Comparison of ENCODE assay signal across 29 mouse cellular contexts in the genomic region with DNA sequence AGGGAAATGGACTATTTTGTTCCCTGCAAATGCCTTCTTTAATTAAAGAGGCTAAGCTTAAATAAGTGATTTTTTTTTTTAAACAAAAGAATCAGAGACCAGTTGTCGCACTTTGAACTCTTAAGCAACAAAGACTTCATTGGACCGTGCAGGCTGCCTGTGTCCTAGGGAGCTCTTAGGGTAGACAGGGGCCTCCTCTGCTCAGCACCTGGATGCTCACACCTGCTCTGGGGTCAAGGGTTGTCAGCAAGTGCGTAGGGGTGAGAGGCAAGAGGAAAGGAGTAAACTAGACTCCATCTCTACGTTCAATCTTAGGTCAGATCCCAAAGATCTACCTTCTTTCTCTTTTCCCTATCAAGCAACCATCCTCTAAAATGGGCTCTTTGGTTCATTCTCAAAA. TPM values are rescaled to one million over a fixed set of nuclear protein-coding genes. Genes with fewer than 3 reads are reported as not detected.
DNase-seq lines count a peak whose midpoint lies in the region; ATAC-seq and TF ChIP-seq lines count a peak whose summit lies in the region.
"Had no signal": no experiment of that assay in that cellular context is flagged by ENCODE, and none has a peak within 500 bp of the region (broad histone marks: within the 10 kb centered on the region; RNA-seq: fewer than 3 reads in every experiment).

No protein-coding gene starts in this region.

- intact Hi-C loops in left cerebral cortex, postnatal 36 days (cut with DNase I): no loop called here

- 72% methylated on average over 4 of the region's 4 CpGs for WGBS in intestine, embryonic 15.5 days
- WGBS in kidney, embryonic 14.5 days: 62% methylated on average over 4 of the region's 4 CpGs
- 81% methylated on average over 4 of the region's 4 CpGs for WGBS in hindbrain, embryonic 16.5 days
- WGBS in midbrain, postnatal 0 days: 78% methylated on average over 4 of the region's 4 CpGs

- H3K4me3 ChIP-seq in intestine, embryonic 15.5 days (replicated peaks): no peak overlapping the region
- H3K4me3 ChIP-seq in kidney, embryonic 14.5 days (ENCODE audit: low read length): no peak overlapping the region
- H3K4me3 ChIP-seq in hindbrain, embryonic 16.5 days (ENCODE audit: low read length): no peak overlapping the region
- H3K4me3 ChIP-seq in midbrain, postnatal 0 days (ENCODE audit: low read depth, low read length): no peak overlapping the region
- H3K4me3 ChIP-seq: embryonic facial prominence, embryonic 12.5 days; forebrain, embryonic 15.5 days; heart, embryonic 15.5 days; hindbrain, embryonic 13.5 days; limb, embryonic 10.5 days; limb, embryonic 15.5 days; liver, embryonic 15.5 days; midbrain, embryonic 10.5 days; myocyte; neural tube, embryonic 12.5 days had no signal

- H3K27ac ChIP-seq in intestine, embryonic 15.5 days: no peak overlapping the region
- H3K27ac ChIP-seq in kidney, embryonic 14.5 days (ENCODE audit: low read depth, low read length): peak overlapping the region; percentile 90; the same call in 1 of the 2 replicates
- no peak overlapping the region for H3K27ac ChIP-seq in hindbrain, embryonic 16.5 days (ENCODE audit: low read depth, low read length)
- no peak overlapping the region for H3K27ac ChIP-seq in midbrain, postnatal 0 days (ENCODE audit: low read depth, low read length)
- H3K27ac ChIP-seq: forebrain, embryonic 15.5 days; hindbrain, embryonic 13.5 days; limb, embryonic 15.5 days; liver, embryonic 15.5 days; midbrain, embryonic 10.5 days; neural tube, embryonic 12.5 days had no signal

- peak; percentile 95 for ATAC-seq in intestine, embryonic 15.5 days
- ATAC-seq in kidney, embryonic 14.5 days (ENCODE audit: low FRiP score, low TSS enrichment): no peak
- ATAC-seq in hindbrain, embryonic 16.5 days: no peak
- no peak for ATAC-seq in midbrain, postnatal 0 days (ENCODE audit: low FRiP score)
- ATAC-seq: forebrain, embryonic 15.5 days; midbrain, embryonic 16.5 days had no signal

- H3K9me3 ChIP-seq in intestine, embryonic 15.5 days: no peaks in the 10 kb centered on the region
- no peaks in the 10 kb centered on the region for H3K9me3 ChIP-seq in kidney, embryonic 14.5 days (ENCODE audit: control insufficient read depth, low read length)
- no peaks in the 10 kb centered on the region for H3K9me3 ChIP-seq in hindbrain, embryonic 16.5 days (ENCODE audit: control insufficient read depth, low read length)
- no peaks in the 10 kb centered on the region for H3K9me3 ChIP-seq in midbrain, postnatal 0 days (ENCODE audit: low read length)
- H3K9me3 ChIP-seq: embryonic facial prominence, embryonic 12.5 days; forebrain, embryonic 15.5 days; heart, embryonic 15.5 days; hindbrain, embryonic 13.5 days; limb, embryonic 10.5 days; limb, embryonic 15.5 days; liver, embryonic 15.5 days; midbrain, embryonic 10.5 days; neural tube, embryonic 12.5 days had no signal

- H3K4me1 ChIP-seq in intestine, embryonic 15.5 days (replicated peaks): 0 out of 2 replicates have a peak, but pooled peaks cover 7% of the 10 kb centered on the region
- peaks cover 31% of the 10 kb centered on the region for H3K4me1 ChIP-seq in kidney, embryonic 14.5 days (ENCODE audit: control insufficient read depth, insufficient read depth, low read length)
- H3K4me1 ChIP-seq in hindbrain, embryonic 16.5 days (ENCODE audit: control insufficient read depth, insufficient read depth, low read depth, low read length): peaks cover 7% of the 10 kb centered on the region
- 0 out of 2 replicates have a peak, but pooled peaks cover 3% of the 10 kb centered on the region for H3K4me1 ChIP-seq in midbrain, postnatal 0 days (ENCODE audit: insufficient read depth, low read length)
- H3K4me1 ChIP-seq: liver, embryonic 15.5 days; neural tube, embryonic 12.5 days had no signal

- H3K9ac ChIP-seq in intestine, embryonic 15.5 days: no peak overlapping the region
- H3K9ac ChIP-seq in kidney, embryonic 14.5 days (ENCODE audit: low read depth, low read length): no peak overlapping the region
- no peak overlapping the region for H3K9ac ChIP-seq in hindbrain, embryonic 16.5 days (ENCODE audit: low read depth, low read length)
- no peak overlapping the region for H3K9ac ChIP-seq in midbrain, postnatal 0 days (replicated peaks; ENCODE audit: low read length, poor library complexity, severe bottlenecking)
- H3K9ac ChIP-seq: embryonic facial prominence, embryonic 12.5 days; forebrain, embryonic 15.5 days; heart, embryonic 15.5 days; hindbrain, embryonic 13.5 days; limb, embryonic 15.5 days; liver, embryonic 15.5 days; lung, embryonic 14.5 days; neural tube, embryonic 12.5 days had no signal

- no peak overlapping the region for H3K4me2 ChIP-seq in intestine, embryonic 15.5 days (replicated peaks)
- H3K4me2 ChIP-seq in kidney, embryonic 14.5 days (replicated peaks; ENCODE audit: low read depth, low read length): no peak overlapping the region
- no peak overlapping the region for H3K4me2 ChIP-seq in hindbrain, embryonic 16.5 days (ENCODE audit: low read length)
- H3K4me2 ChIP-seq in midbrain, postnatal 0 days (ENCODE audit: low read depth, low read length, poor library complexity, severe bottlenecking): no peak overlapping the region
- H3K4me2 ChIP-seq: embryonic facial prominence, embryonic 12.5 days; forebrain, embryonic 15.5 days; heart, embryonic 15.5 days; hindbrain, embryonic 13.5 days; limb, embryonic 15.5 days; liver, embryonic 15.5 days; lung, embryonic 14.5 days; neural tube, embryonic 12.5 days had no signal

- H3K36me3 ChIP-seq in intestine, embryonic 15.5 days: no peaks in the 10 kb centered on the region
- H3K36me3 ChIP-seq in kidney, embryonic 14.5 days (ENCODE audit: control insufficient read depth, insufficient read depth, low read length): no peaks in the 10 kb centered on the region
- H3K36me3 ChIP-seq in hindbrain, embryonic 16.5 days (ENCODE audit: control insufficient read depth, insufficient read depth, low read length): no peaks in the 10 kb centered on the region
- no peaks in the 10 kb centered on the region for H3K36me3 ChIP-seq in midbrain, postnatal 0 days (ENCODE audit: insufficient read depth, low read length)
- H3K36me3 ChIP-seq: embryonic facial prominence, embryonic 12.5 days; forebrain, embryonic 15.5 days; heart, embryonic 15.5 days; hindbrain, embryonic 13.5 days; limb, embryonic 10.5 days; liver, embryonic 15.5 days; midbrain, embryonic 10.5 days; neural tube, embryonic 12.5 days had no signal

- TF ChIP-seq CTCF in midbrain, postnatal 0 days (IDR thresholded peaks at IDR 0.05): no peak

- peak; percentile 57 for DNase-seq in kidney, adult 11 months
- peak; percentile 49 for DNase-seq in kidney, postnatal 14 days
- DNase-seq in cerebellum, postnatal 10 days: no peak
- DNase-seq in left cerebral cortex, postnatal 36 days (ENCODE audit: low spot score in 2 of 2): no peak
- DNase-seq in midbrain, postnatal 0 days (ENCODE audit: low spot score): no peak
- DNase-seq: adrenal gland, postnatal 14 days; cerebellum, adult 11 months; cerebellum, adult 9-10 months; embryo, embryonic 11 days; heart, postnatal 36 days; lung, embryonic 14.5 days; lung, postnatal 14 days; right cerebral cortex, postnatal 4 days; thymus, adult 2 months; thymus, postnatal 36 days had no signal

- H3K27me3 ChIP-seq in intestine, embryonic 15.5 days (replicated peaks): no peaks in the 10 kb centered on the region
- no peaks in the 10 kb centered on the region for H3K27me3 ChIP-seq in kidney, embryonic 14.5 days (ENCODE audit: control insufficient read depth, insufficient read depth, low read length)
- no peaks in the 10 kb centered on the region for H3K27me3 ChIP-seq in hindbrain, embryonic 16.5 days (replicated peaks; ENCODE audit: control insufficient read depth, insufficient read depth, low read length)
- H3K27me3 ChIP-seq in midbrain, postnatal 0 days (ENCODE audit: insufficient read depth, low read length): no peaks in the 10 kb centered on the region
- H3K27me3 ChIP-seq: embryonic facial prominence, embryonic 12.5 days; forebrain, embryonic 15.5 days; heart, embryonic 15.5 days; hindbrain, embryonic 13.5 days; limb, embryonic 15.5 days; liver, embryonic 15.5 days; neural tube, embryonic 12.5 days had no signal

RNA-seq across cellular contexts. Expression of a gene that starts 37.0 kb away (rescaled TPM):
- 7.4 TPM in 2 replicates for polyA plus RNA-seq in intestine, embryonic 15.5 days (2015; fragmentation: Nextera tagmentation; extraction: Ambion mirVana)
- 11.4 and 17.0 TPM in 2 replicates for polyA plus RNA-seq in kidney, embryonic 14.5 days (2014; fragmentation: Nextera tagmentation; extraction: Ambion mirVana)
- 4.5 TPM in 2 replicates for polyA plus RNA-seq in hindbrain, embryonic 16.5 days (2015; fragmentation: Nextera tagmentation; extraction: Ambion mirVana)
- total RNA-seq in left cerebral cortex, postnatal 36 days (2021): 10 to 100 TPM; 34.2 to 41.6 TPM
- 9.5 and 9.7 TPM in 2 replicates for total RNA-seq in midbrain, postnatal 0 days (2014; rRNA removed)
- 4.2 and 5.5 TPM in 2 replicates for polyA plus RNA-seq in midbrain, postnatal 0 days (2015; fragmentation: Nextera tagmentation; extraction: Ambion mirVana)

Comparison
In these comparisons a context has a peak if more than half of its experiments do, and no peak if none do; other contexts are left out.
1. DNase-seq: peak in kidney, adult 11 months (single experiment) and kidney, postnatal 14 days (single experiment); none in cerebellum, postnatal 10 days (0 of 2), left cerebral cortex, postnatal 36 days (0 of 2) and midbrain, postnatal 0 days (single experiment).